Mouse (Mus musculus) thymus, postnatal 0 days (tissue): ENCODE measurements around the gene Tmem191c. TPM values are rescaled to one million over a fixed set of nuclear protein-coding genes. Genes with fewer than 3 reads are reported as not detected.
"Not testable (repeated sequence)": the region's sequence is repeated elsewhere in the genome, so short reads cannot be mapped to it uniquely, and the experiment has no call there.

Experiments
- DNase-seq: peaks from one replicate; pipeline ENCODE4 v3.0.0-alpha.2; 2015; ENCODE audit warnings: low spot score
- polyA plus RNA-seq: library from polyadenylated mRNA; unstranded; fragments of >200 nt; fragmentation: Nextera tagmentation; extraction: Ambion mirVana; gene quantifications from 2 replicates; pipeline ENCODE4 v1.2.1, GENCODE M21; 2015

The Tmem191c gene
- polyA plus RNA-seq: 33.3 and 50.5 TPM in 2 replicates

GRCm38 (mm10) chr16:17275721-17276120, at the start of gene Tmem191c:
TSS of gene Tmem191c (plus strand) at chr16:17276077.
- no peak for DNase-seq

GRCm38 (mm10) chr16:17226496-17226895, 49.4 kb upstream of the Tmem191c start:
- DNase-seq: no peak

- DNase-seq: not testable (repeated sequence)
Observed at GRCm38 (mm10) chr16:17231523-17231922, 44.4 kb upstream of the Tmem191c start.

- DNase-seq: peak; percentile 90
Observed at GRCm38 (mm10) chr16:17232794-17233701, 42.8 kb upstream of the Tmem191c start, which contains the start of gene Hic2. TSS of gene Hic2 (plus strand) at chr16:17233572.

GRCm38 (mm10) chr16:17233702-17234498, 42.0 kb upstream of the Tmem191c start:
- peak; percentile 47 for DNase-seq

GRCm38 (mm10) chr16:17234499-17234895, 41.4 kb upstream of the Tmem191c start:
- peak; percentile 21 for DNase-seq

- no peak for DNase-seq
Observed at GRCm38 (mm10) chr16:17234916-17235665, 40.8 kb upstream of the Tmem191c start.

GRCm38 (mm10) chr16:17237634-17238033, 38.2 kb upstream of the Tmem191c start:
- DNase-seq: no peak

- no peak for DNase-seq
Observed at GRCm38 (mm10) chr16:17239409-17239808, 36.5 kb upstream of the Tmem191c start.

GRCm38 (mm10) chr16:17243731-17244130, 32.1 kb upstream of the Tmem191c start:
- no peak for DNase-seq

- DNase-seq: no peak
Observed at GRCm38 (mm10) chr16:17244996-17245395, 30.9 kb upstream of the Tmem191c start.

GRCm38 (mm10) chr16:17247727-17248126, 28.1 kb upstream of the Tmem191c start:
- no peak for DNase-seq

- no peak for DNase-seq
Observed at GRCm38 (mm10) chr16:17249135-17249534, 26.7 kb upstream of the Tmem191c start.

- no peak for DNase-seq
Observed at GRCm38 (mm10) chr16:17251539-17251938, 24.3 kb upstream of the Tmem191c start.

GRCm38 (mm10) chr16:17252086-17252726, 23.7 kb upstream of the Tmem191c start:
- no peak for DNase-seq

- DNase-seq: no peak
Observed at GRCm38 (mm10) chr16:17252841-17253240, 23.0 kb upstream of the Tmem191c start.

GRCm38 (mm10) chr16:17254005-17254597, 21.8 kb upstream of the Tmem191c start:
- DNase-seq: no peak

GRCm38 (mm10) chr16:17255270-17255669, 20.6 kb upstream of the Tmem191c start:
- no peak for DNase-seq

GRCm38 (mm10) chr16:17257359-17257821, 18.5 kb upstream of the Tmem191c start:
- no peak for DNase-seq

- DNase-seq: no peak
Observed at GRCm38 (mm10) chr16:17258917-17259316, 17.0 kb upstream of the Tmem191c start.
